Mouse (Mus musculus) hindbrain, embryonic 15.5 days (tissue): ENCODE data around the gene 5430419D17Rik. TPM values are rescaled to one million over a fixed set of nuclear protein-coding genes. Genes with fewer than 3 reads are reported as not detected.

Experiments
- ATAC-seq: fragments of 200-750 bp; cut with Nextera tagmentation; 2 replicates; pipeline ENCODE4 v1.8.0; 2017; ENCODE audit warnings: low read depth, moderate number of reproducible peaks, moderate TSS enrichment; ENCODE audit not compliant: low FRiP score
- H3K27ac ChIP-seq: fragments of 300-500 bp; sonication (generic); replicated peaks from 2 replicates; pipeline ENCODE4 v1.5.1; 2015; ENCODE audit warnings: mild to moderate bottlenecking, inconsistent platforms
- H3K27me3 ChIP-seq: fragments of 300-500 bp; sonication (generic); 2 replicates; pipeline ENCODE4 v1.6.1; 2015; ENCODE audit warnings: control low read depth, inconsistent platforms
- H3K36me3 ChIP-seq: fragments of 300-500 bp; sonication (generic); 2 replicates; pipeline ENCODE4 v1.6.1; 2015; ENCODE audit warnings: control low read depth, inconsistent platforms
- H3K4me1 ChIP-seq: fragments of 300-500 bp; sonication (generic); replicated peaks from 2 replicates; pipeline ENCODE4 v1.6.1; 2015; ENCODE audit warnings: control low read depth, inconsistent platforms
- H3K4me2 ChIP-seq: fragments of 300-500 bp; sonication (generic); 2 replicates; pipeline ENCODE4 v1.6.1; 2015; ENCODE audit warnings: moderate library complexity, mild to moderate bottlenecking, inconsistent platforms
- H3K4me3 ChIP-seq: fragments of 300-500 bp; sonication (generic); 2 replicates; pipeline ENCODE4 v1.5.1; 2015; ENCODE audit warnings: mild to moderate bottlenecking, inconsistent platforms
- H3K9ac ChIP-seq: fragments of 300-500 bp; sonication (generic); 2 replicates; pipeline ENCODE4 v1.6.1; 2015; ENCODE audit warnings: inconsistent platforms
- H3K9me3 ChIP-seq: fragments of 300-500 bp; sonication (generic); 2 replicates; pipeline ENCODE4 v1.6.1; 2016; ENCODE audit warnings: control low read depth, inconsistent platforms
- WGBS: fragments of 180-500 bp; shearing (Covaris S2); methylation state at CpG from one replicate; pipeline ENCODE4 v1.1.7; 2015; 5-methylcytosine and 5-hydroxymethylcytosine counted together
- polyA plus RNA-seq: library from polyadenylated mRNA; unstranded; fragments of >200 nt; fragmentation: Nextera tagmentation; extraction: Ambion mirVana; gene quantifications from 2 replicates; pipeline ENCODE4 v1.2.1, GENCODE M21; 2015

Gene 5430419D17Rik
- polyA plus RNA-seq: 0.05 TPM in 1 of 2 replicates, not detected in the other

DNA sequence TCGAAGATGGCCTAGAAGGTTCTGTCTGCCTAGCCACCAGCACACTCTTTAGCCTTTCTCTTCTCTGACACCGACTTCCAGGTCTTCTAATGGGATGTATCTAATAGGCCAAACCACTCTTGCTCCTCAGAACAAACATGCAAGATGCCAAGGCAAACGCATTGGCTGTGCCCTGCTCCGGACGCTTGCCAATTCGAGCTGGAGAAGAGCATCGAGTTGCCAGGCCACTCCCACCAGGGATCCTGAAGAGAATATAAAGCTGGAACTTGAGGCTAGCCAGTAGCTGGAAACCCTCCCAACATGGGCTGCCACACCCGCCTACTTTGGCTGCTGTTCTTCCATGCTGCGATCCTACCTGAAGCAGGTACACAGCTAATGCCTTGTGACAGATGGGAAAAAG, at the start of gene 5430419D17Rik:
TSS of gene 5430419D17Rik (plus strand) at position 282 of the 400 bp plus-strand sequence.
- no peaks in the 10 kb centered on the region for H3K4me1 ChIP-seq
- H3K27ac ChIP-seq: no peak within 1 kb of the TSS
- no peak within 1 kb of the TSS for H3K4me2 ChIP-seq
- no peaks in the 10 kb centered on the region for H3K9me3 ChIP-seq
- no peaks in the 10 kb centered on the region for H3K36me3 ChIP-seq
- H3K9ac ChIP-seq: no peak within 1 kb of the TSS
- 87% methylated on average over 9 of the region's 9 CpGs for WGBS
- ATAC-seq: no peak
- no peaks in the 10 kb centered on the region for H3K27me3 ChIP-seq
- no peak within 1 kb of the TSS for H3K4me3 ChIP-seq

DNA sequence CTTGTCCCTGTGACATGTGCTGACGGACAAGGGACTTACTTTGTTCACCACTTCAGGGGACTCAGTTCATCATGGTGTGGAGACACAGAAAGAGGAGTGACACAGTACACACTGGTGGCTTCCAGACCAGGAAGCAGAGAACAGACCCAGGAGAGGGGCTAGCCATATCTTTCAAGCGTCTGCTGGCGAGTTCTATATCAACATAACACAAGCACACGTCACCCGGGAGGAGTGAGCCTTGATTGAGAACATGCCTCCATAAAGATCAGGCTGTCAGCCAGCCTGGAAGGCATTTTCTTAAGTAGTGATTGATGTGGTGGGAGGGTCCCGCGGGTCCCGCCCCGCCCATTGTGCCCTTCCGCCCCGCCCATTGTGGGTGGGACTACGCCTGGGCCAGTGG, 44.2 kb upstream of the 5430419D17Rik start:
- Histone ChIP-seq H3K9me3 (no peaks in the 10 kb centered on the region), H3K9ac (no peak overlapping the region)

DNA sequence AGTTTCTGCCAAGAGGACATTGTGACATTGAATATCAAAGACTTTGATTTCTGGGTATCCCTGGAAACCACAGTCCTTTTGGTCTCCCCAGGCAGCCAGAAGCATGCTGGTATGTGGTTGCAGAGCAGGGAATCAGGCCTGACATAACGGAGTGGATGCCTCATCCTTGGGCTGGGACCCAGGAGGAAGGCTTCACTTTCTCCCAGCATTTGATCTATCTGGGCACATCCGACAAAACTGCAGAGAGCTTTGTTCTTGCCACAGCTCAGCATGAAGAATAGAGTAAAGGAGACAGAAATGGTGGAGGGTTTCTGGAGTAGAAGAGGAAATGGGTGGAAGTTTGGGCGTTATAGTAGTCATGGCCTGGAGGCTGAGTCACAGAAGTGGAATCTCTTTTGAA, 41.0 kb upstream of the 5430419D17Rik start:
- Histone ChIP-seq H3K4me1 (no peaks in the 10 kb centered on the region), H3K9ac (no peak overlapping the region), H3K36me3 (no peaks in the 10 kb centered on the region), H3K27me3 (no peaks in the 10 kb centered on the region), H3K9me3 (no peaks in the 10 kb centered on the region), H3K4me2 (no peak overlapping the region), H3K27ac (no peak overlapping the region), H3K4me3 (no peak overlapping the region)
- ATAC-seq: no peak
- 69% methylated on average over 3 of the region's 3 CpGs for WGBS

More for the DNA sequence above, 44.2 kb upstream of the 5430419D17Rik start:
- no peak overlapping the region for H3K27ac ChIP-seq
- no peak overlapping the region for H3K4me2 ChIP-seq
- H3K4me1 ChIP-seq: no peaks in the 10 kb centered on the region
- H3K36me3 ChIP-seq: no peaks in the 10 kb centered on the region
- no peaks in the 10 kb centered on the region for H3K27me3 ChIP-seq
- no peak overlapping the region for H3K4me3 ChIP-seq
- ATAC-seq: no peak
- WGBS: 70% methylated on average over 12 of the region's 12 CpGs

DNA sequence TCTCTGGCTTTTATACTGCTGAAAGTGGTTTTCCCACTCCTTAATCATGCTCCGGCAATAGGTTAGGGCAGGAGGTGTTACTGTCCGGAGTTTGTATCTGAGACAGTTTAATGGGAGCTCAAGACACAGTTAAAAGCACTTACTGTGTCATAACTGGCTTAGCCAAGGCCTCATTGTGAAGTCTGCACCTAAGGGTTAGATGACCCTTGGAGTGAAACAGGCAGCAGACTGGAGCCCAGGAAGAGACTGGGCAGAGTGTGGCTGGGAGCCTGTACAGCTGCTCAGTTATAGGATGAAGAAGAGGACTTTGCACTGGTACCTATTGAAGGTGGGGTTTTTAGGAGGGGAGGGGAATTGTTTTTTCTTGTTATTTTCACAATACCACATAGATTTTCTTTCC, 28.0 kb upstream of the 5430419D17Rik start, which contains the start of gene 4933402N03Rik:
TSS of gene 4933402N03Rik (minus strand) at position 101 of the 400 bp plus-strand sequence.
- ATAC-seq: no peak

DNA sequence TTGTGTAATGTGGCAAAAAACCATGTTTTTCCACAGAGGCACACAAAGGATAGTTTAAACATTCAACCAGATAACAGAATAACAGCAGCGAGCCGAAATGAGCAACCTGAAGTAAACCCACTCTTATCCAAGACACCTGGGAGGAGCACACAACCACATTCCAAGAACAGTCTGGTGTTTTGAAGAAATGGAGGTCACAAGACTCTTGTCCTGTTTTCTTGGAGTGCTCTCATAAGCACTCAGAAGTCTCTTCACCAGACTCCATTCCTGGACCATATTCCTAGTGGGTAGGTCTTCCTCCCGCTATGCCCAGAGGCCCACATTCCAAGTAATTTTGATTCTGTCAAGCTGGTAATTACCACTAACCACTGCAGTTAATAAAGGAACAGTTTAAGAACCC, 24.0 kb upstream of the 5430419D17Rik start:
- Histone ChIP-seq H3K4me2 (no peak overlapping the region), H3K9me3 (no peaks in the 10 kb centered on the region), H3K4me3 (no peak overlapping the region), H3K36me3 (no peaks in the 10 kb centered on the region), H3K27ac (no peak overlapping the region), H3K27me3 (no peaks in the 10 kb centered on the region), H3K4me1 (no peaks in the 10 kb centered on the region), H3K9ac (no peak overlapping the region)
- WGBS: 83% methylated on average over 3 of the region's 3 CpGs
- ATAC-seq: no peak

More for the DNA sequence above, 28.0 kb upstream of the 5430419D17Rik start, which contains the start of gene 4933402N03Rik:
- H3K9ac ChIP-seq: no peak within 1 kb of the TSS
- no peaks in the 10 kb centered on the region for H3K9me3 ChIP-seq
- no peak within 1 kb of the TSS for H3K27ac ChIP-seq
- H3K36me3 ChIP-seq: no peaks in the 10 kb centered on the region
- H3K27me3 ChIP-seq: no peaks in the 10 kb centered on the region
- no peak within 1 kb of the TSS for H3K4me2 ChIP-seq
- 89% methylated on average over 2 of the region's 2 CpGs for WGBS
- no peaks in the 10 kb centered on the region for H3K4me1 ChIP-seq
- no peak within 1 kb of the TSS for H3K4me3 ChIP-seq

DNA sequence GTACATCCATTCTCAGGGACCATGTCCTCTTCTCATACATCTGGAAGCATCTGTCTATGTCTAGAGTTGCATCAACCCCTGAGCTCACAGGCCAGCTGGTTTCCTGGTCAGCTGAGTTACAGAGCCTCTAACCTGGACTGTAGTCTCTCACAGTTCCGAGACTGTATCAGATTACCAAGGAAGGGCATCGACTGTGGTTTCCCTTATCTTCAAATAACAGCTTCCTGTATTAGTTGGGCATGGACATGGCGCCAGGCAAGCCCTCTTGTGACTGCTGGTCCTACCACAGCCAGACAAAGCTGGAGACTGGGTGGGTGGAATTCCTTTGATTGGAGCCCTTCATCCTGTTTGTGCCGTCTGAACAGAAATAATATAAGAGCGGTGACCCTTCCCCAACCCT, 21.2 kb upstream of the 5430419D17Rik start:
- Histone ChIP-seq H3K27me3 (no peaks in the 10 kb centered on the region), H3K4me3 (no peak overlapping the region), H3K27ac (no peak overlapping the region), H3K4me1 (no peaks in the 10 kb centered on the region), H3K9me3 (no peaks in the 10 kb centered on the region), H3K4me2 (no peak overlapping the region), H3K36me3 (no peaks in the 10 kb centered on the region), H3K9ac (no peak overlapping the region)
- ATAC-seq: no peak
- WGBS: 84% methylated on average over 5 of the region's 5 CpGs

DNA sequence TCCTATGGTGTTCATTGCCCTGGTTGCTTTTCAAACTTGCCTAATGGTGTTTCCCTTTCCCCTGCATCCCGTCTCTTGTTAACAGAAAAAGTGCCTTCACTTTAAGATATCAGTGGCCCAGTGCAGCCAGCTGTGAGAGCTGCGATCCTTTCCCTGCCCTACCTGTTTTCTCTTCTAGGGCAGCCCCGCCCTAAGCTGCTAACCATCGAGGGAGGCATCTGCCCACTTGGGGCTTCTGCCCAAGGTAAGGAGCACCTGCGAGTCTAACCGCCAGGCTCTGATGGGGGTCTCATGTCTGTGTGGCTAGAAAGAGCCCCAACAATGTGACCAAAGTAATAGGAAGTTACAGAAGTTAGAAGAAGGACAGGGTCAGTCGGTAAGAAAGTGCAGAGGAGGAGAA, 12.0 kb upstream of the 5430419D17Rik start:
- no peaks in the 10 kb centered on the region for H3K9me3 ChIP-seq
- H3K27me3 ChIP-seq: no peaks in the 10 kb centered on the region
- no peak for ATAC-seq
- H3K4me2 ChIP-seq: no peak overlapping the region
- H3K27ac ChIP-seq: no peak overlapping the region
- no peaks in the 10 kb centered on the region for H3K36me3 ChIP-seq
- no peak overlapping the region for H3K4me3 ChIP-seq
- H3K9ac ChIP-seq: no peak overlapping the region
- no peaks in the 10 kb centered on the region for H3K4me1 ChIP-seq
- 89% methylated on average over 7 of the region's 7 CpGs for WGBS

DNA sequence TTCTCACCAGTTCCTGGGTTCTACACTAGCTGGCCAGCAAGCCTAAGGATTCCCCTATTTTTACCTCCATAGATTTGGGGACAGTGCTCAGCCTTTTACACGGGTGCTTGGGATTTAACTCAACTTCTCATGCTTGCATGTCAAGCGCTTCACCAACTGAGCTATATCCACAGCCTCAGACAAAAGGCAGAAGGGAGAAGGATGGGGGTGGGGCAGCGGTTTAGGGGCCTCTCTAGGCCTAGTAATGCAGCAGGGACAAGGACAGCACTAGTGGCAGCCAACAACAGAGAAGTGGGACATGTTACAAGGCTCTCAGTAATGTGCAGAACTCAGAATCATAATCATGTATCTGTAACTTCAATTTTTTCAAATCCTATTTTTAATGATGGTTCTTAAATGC, 6.4 kb upstream of the 5430419D17Rik start:
- Histone ChIP-seq H3K4me1 (no peaks in the 10 kb centered on the region), H3K9ac (no peak overlapping the region), H3K9me3 (no peaks in the 10 kb centered on the region), H3K4me2 (no peak overlapping the region), H3K27me3 (no peaks in the 10 kb centered on the region), H3K36me3 (no peaks in the 10 kb centered on the region), H3K4me3 (no peak overlapping the region), H3K27ac (no peak overlapping the region)
- whole genome bisulfite sequencing: 88% methylated on average over 3 of the region's 3 CpGs
- no peak for ATAC-seq

DNA sequence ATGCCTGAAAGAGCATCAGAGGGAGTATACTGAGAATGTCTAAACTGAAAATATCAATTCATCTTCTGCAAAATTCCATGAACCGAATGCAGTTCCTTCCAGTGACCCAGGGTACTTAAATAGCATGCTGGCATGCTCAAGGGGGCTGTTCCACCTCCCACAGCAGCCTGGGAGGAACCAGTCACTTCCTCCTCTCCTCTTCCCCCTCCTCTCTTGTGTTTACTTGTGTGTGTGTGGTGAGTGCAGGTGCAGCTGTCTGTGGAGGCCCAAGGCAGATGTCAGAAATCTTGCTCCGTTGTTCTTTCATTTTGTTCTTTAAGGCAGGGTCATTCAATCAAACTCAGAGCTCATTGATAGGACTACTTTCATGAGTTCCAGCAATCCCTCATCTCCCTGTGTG, 5.1 kb upstream of the 5430419D17Rik start:
- ATAC-seq: no peak
- WGBS: 53% methylated on average over 2 of the region's 2 CpGs
- no peak overlapping the region for H3K4me2 ChIP-seq
- H3K27me3 ChIP-seq: no peaks in the 10 kb centered on the region
- no peak overlapping the region for H3K27ac ChIP-seq
- no peak overlapping the region for H3K9ac ChIP-seq
- H3K9me3 ChIP-seq: no peaks in the 10 kb centered on the region
- no peaks in the 10 kb centered on the region for H3K36me3 ChIP-seq
- no peak overlapping the region for H3K4me3 ChIP-seq
- no peaks in the 10 kb centered on the region for H3K4me1 ChIP-seq

DNA sequence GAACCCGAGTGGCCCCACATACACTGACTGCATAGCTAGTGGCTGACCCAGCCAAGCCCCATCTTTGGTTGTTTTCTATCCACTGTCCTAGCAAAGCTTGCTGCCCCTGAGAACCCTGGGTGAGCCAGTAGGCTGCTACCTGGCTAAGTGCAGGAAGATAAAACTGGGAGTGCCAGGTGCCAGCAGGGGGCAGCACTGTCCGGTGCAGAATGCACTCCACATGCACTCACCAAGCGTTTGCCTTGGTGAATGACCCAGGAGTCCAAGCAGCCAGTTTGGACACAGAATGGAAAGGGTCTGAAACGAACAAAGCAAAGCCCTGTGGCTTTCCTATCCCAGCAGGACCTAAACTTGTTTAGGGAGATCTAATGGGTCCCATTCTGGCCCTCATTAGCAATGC, 8.5 kb downstream of the 5430419D17Rik start:
- no peak overlapping the region for H3K4me2 ChIP-seq
- H3K9me3 ChIP-seq: no peaks in the 10 kb centered on the region
- no peaks in the 10 kb centered on the region for H3K36me3 ChIP-seq
- no peak overlapping the region for H3K27ac ChIP-seq
- H3K4me1 ChIP-seq: no peaks in the 10 kb centered on the region
- H3K27me3 ChIP-seq: no peaks in the 10 kb centered on the region
- 40% methylated on average over 4 of the region's 4 CpGs for WGBS
- ATAC-seq: no peak
- H3K4me3 ChIP-seq: no peak overlapping the region
- no peak overlapping the region for H3K9ac ChIP-seq

DNA sequence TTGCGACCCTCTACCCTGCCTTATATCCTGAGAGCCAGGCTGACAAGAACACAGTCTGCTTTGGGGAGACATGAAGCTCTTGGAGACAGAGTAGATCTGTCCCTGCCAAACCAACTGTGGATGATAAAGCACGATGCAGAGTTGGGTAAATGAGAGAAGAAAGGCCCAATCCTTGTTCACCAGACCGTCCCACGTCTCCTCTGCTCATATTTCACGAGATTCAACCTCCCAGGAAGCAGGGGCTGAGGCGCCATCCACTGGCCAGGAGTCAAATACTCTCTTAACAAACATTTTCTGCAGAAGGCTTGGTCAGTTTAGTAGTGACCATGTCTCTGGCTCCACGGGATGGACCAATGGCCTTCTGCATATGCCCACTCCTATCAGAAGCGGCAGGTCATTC, 10.1 kb downstream of the 5430419D17Rik start:
- 58% methylated on average over 8 of the region's 8 CpGs for WGBS
- Histone ChIP-seq H3K36me3 (no peaks in the 10 kb centered on the region), H3K27ac (no peak overlapping the region), H3K9me3 (no peaks in the 10 kb centered on the region), H3K9ac (no peak overlapping the region), H3K27me3 (no peaks in the 10 kb centered on the region), H3K4me3 (no peak overlapping the region), H3K4me1 (no peaks in the 10 kb centered on the region), H3K4me2 (no peak overlapping the region)
- ATAC-seq: no peak

DNA sequence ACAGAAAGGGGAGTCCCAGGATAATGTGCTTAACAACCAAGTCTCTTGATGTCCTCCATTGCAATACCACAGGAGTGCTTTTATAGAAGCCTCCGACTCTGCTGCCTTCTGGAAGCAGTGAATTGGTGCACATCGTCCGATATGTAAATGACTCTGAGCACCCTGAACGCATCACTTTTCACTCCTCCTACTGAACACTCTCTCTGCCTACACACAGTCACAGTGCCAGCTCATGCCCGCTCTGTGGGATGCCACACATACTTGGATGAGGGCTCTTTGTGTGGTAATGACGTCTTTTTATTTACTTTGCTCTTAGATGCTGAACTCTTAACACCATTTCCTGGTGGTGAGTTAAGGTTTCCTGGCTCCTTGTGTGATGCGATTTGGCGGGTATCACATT, 12.8 kb downstream of the 5430419D17Rik start:
- Histone ChIP-seq H3K36me3 (no peaks in the 10 kb centered on the region), H3K9ac (no peak overlapping the region), H3K4me3 (no peak overlapping the region), H3K4me2 (no peak overlapping the region), H3K27ac (no peak overlapping the region), H3K27me3 (no peaks in the 10 kb centered on the region), H3K9me3 (no peaks in the 10 kb centered on the region), H3K4me1 (no peaks in the 10 kb centered on the region)
- WGBS: 80% methylated on average over 8 of the region's 8 CpGs
- ATAC-seq: no peak

DNA sequence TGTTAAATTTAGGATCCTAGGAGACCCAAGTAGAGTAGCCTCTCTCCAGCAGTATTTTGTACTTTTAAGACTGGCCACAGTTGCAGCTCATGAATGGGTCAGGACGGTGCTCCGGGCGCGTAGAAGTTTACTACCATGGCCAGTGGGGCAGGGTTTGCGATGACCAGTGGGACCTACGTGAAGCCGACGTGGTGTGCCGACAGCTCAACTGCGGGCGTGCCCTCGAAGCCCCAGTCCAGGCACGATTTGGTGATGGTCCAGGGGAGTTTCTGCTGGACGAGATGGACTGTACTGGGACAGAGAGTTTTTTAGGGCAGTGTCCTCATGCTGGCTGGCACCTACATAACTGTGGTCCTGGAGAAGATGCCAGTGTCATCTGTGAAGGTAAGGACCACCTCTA, 13.8 kb downstream of the 5430419D17Rik start:
- Histone ChIP-seq H3K9me3 (no peaks in the 10 kb centered on the region), H3K9ac (no peak overlapping the region), H3K4me2 (no peak overlapping the region), H3K4me3 (no peak overlapping the region), H3K36me3 (no peaks in the 10 kb centered on the region), H3K27ac (no peak overlapping the region), H3K27me3 (no peaks in the 10 kb centered on the region), H3K4me1 (no peaks in the 10 kb centered on the region)
- ATAC-seq: no peak
- 96% methylated on average over 14 of the region's 14 CpGs for WGBS
